Mouse (Mus musculus) kidney, adult 8-10 months (tissue): ENCODE measurements around the gene Arl14ep.
"Not testable (repeated sequence)": the region's sequence is repeated elsewhere in the genome, so short reads cannot be mapped to it uniquely, and the experiment has no call there.

ENCODE experiments used
- DNase-seq, 2 experiments: peaks; one replicate each; pipeline ENCODE4 v3.0.0; 2022

Arl14ep gene

GRCm38 (mm10) chr2:106973959-106974639, at the start of gene Arl14ep:
Gene Arl14ep, minus strand, starts transcription at chr2:106974424.
- peak; percentile 82 for DNase-seq

- no peak for DNase-seq
These were observed 48.5 kb upstream of the Arl14ep start for GRCm38 (mm10) chr2:107022713-107023112.

- DNase-seq = no peak
These were observed 45.1 kb upstream of the Arl14ep start for GRCm38 (mm10) chr2:107019331-107019730.

- no peak for DNase-seq
These were observed 38.9 kb upstream of the Arl14ep start for GRCm38 (mm10) chr2:107013161-107013560.

GRCm38 (mm10) chr2:107012318-107012717, 38.1 kb upstream of the Arl14ep start:
- no peak for DNase-seq

- no peak for DNase-seq
These were observed 35.9 kb upstream of the Arl14ep start for GRCm38 (mm10) chr2:107010160-107010559.

- DNase-seq = no peak
These were observed 32.2 kb upstream of the Arl14ep start for GRCm38 (mm10) chr2:107006378-107006777.

- DNase-seq = not testable (repeated sequence)
These were observed 31.7 kb upstream of the Arl14ep start for GRCm38 (mm10) chr2:107005876-107006275.

- no peak for DNase-seq
These were observed 17.0 kb upstream of the Arl14ep start for GRCm38 (mm10) chr2:106991261-106991660.

- no peak for DNase-seq
These were observed 10.7 kb upstream of the Arl14ep start for GRCm38 (mm10) chr2:106984945-106985344.

GRCm38 (mm10) chr2:106982503-106982902, 8.3 kb upstream of the Arl14ep start:
- DNase-seq = no peak

GRCm38 (mm10) chr2:106976472-106976871, 2.2 kb upstream of the Arl14ep start:
- no peak for DNase-seq

GRCm38 (mm10) chr2:106973332-106973958, 779 bp downstream of the Arl14ep start:
- DNase-seq = no peak

- no peak for DNase-seq
These were observed 1.4 kb downstream of the Arl14ep start for GRCm38 (mm10) chr2:106972851-106973250.

GRCm38 (mm10) chr2:106970971-106971370, 3.3 kb downstream of the Arl14ep start:
- no peak for DNase-seq

- no peak for DNase-seq
These were observed 5.9 kb downstream of the Arl14ep start for GRCm38 (mm10) chr2:106968320-106968719.

GRCm38 (mm10) chr2:106963560-106963959, 10.7 kb downstream of the Arl14ep start:
- DNase-seq = no peak

- DNase-seq = no peak
These were observed 12.6 kb downstream of the Arl14ep start for GRCm38 (mm10) chr2:106961650-106962049.

GRCm38 (mm10) chr2:106961066-106961465, 13.2 kb downstream of the Arl14ep start:
- DNase-seq = no peak

- no peak for DNase-seq
These were observed 14.0 kb downstream of the Arl14ep start for GRCm38 (mm10) chr2:106960237-106960636.

GRCm38 (mm10) chr2:106959380-106959779, 14.8 kb downstream of the Arl14ep start:
- peak; percentile 9 to 11 for DNase-seq

- peak; percentile 64 to 70 for DNase-seq
These were observed 15.3 kb downstream of the Arl14ep start for GRCm38 (mm10) chr2:106958916-106959315.

- DNase-seq = no peak
These were observed 18.1 kb downstream of the Arl14ep start for GRCm38 (mm10) chr2:106956146-106956545.

GRCm38 (mm10) chr2:106955621-106956020, 18.6 kb downstream of the Arl14ep start:
- DNase-seq = peak; percentile 13 to 22

- DNase-seq = no peak
These were observed 19.2 kb downstream of the Arl14ep start for GRCm38 (mm10) chr2:106954975-106955374.
